Mouse (Mus musculus) forebrain, postnatal 0 days (tissue): ENCODE results near the gene Lcor. TPM values are rescaled to one million over a fixed set of nuclear protein-coding genes. Genes with fewer than 3 reads are reported as not detected.
A peak's percentile ranks its signal among the peaks of the same experiment; 100 is the strongest.

Source experiments
- ATAC-seq: fragments of 200-750 bp; cut with Nextera tagmentation; 2 replicates; pipeline ENCODE4 v1.8.0; 2017; ENCODE audit warnings: mild to moderate bottlenecking, moderate library complexity
- DNase-seq: peaks from one replicate; pipeline ENCODE4 v3.0.0-alpha.2; 2015
- H3K27ac ChIP-seq: fragments of 300-500 bp; sonication (generic); 2 replicates; pipeline ENCODE4 v1.5.1; 2014; ENCODE audit warnings: low read depth, mild to moderate bottlenecking, antibody characterized with exemption, low read length, moderate library complexity, mixed read lengths
- H3K27me3 ChIP-seq: fragments of 300-500 bp; sonication (generic); 2 replicates; pipeline ENCODE4 v1.6.1; 2014; ENCODE audit warnings: mild to moderate bottlenecking, low read length, mixed read lengths; ENCODE audit not compliant: insufficient read depth
- H3K36me3 ChIP-seq: fragments of 300-500 bp; sonication (generic); 2 replicates; pipeline ENCODE4 v1.6.1; 2014; ENCODE audit warnings: mild to moderate bottlenecking, moderate library complexity; ENCODE audit not compliant: insufficient read depth
- H3K4me1 ChIP-seq: fragments of 300-500 bp; sonication (generic); 2 replicates; pipeline ENCODE4 v1.6.1; 2014; ENCODE audit warnings: antibody characterized with exemption; ENCODE audit not compliant: insufficient read depth
- H3K4me2 ChIP-seq: fragments of 300-500 bp; sonication (generic); 2 replicates; pipeline ENCODE4 v1.6.1; 2014; ENCODE audit warnings: low read depth, mild to moderate bottlenecking, moderate library complexity
- H3K4me3 ChIP-seq: fragments of 300-500 bp; sonication (generic); 2 replicates; pipeline ENCODE4 v1.5.1; 2014; ENCODE audit warnings: low read depth, low read length, mixed read lengths
- H3K9ac ChIP-seq: fragments of 300-500 bp; sonication (generic); 2 replicates; pipeline ENCODE4 v1.6.1; 2014; ENCODE audit warnings: mild to moderate bottlenecking
- H3K9me3 ChIP-seq: fragments of 300-500 bp; sonication (generic); 2 replicates; pipeline ENCODE4 v1.6.1; 2016; ENCODE audit warnings: low read length
- CTCF ChIP-seq: sonication (generic); IDR thresholded peaks from 2 replicates; pipeline ENCODE4 v1.5.1; 2016; ENCODE audit warnings: antibody characterized with exemption, control low read depth, low read depth
- WGBS: fragments of 180-500 bp; shearing (Covaris S2); extraction: QIAGEN DNeasy Blood & Tissue Kit; methylation state at CpG from one replicate; pipeline ENCODE4 v1.1.7; 2014; 5-methylcytosine and 5-hydroxymethylcytosine counted together
- microRNA-seq, 2 experiments: library from miRNA; unstranded; fragments of <30 nt; microRNA quantifications; one replicate each; pipeline ENCODE4; 2016
- polyA plus RNA-seq: library from polyadenylated mRNA; unstranded; fragments of >200 nt; fragmentation: Nextera tagmentation; extraction: Ambion mirVana; gene quantifications from 2 replicates; pipeline ENCODE4 v1.2.1, GENCODE M21; 2015
- total RNA-seq: library from RNA; depleted of rRNA; stranded (reverse); fragments of >200 nt; gene quantifications from 2 replicates; pipeline ENCODE4 v1.2.3, GENCODE M21; 2014; rRNA removed

Gene Lcor
- total and polyA plus RNA-seq, 2 experiments from 2014 or later, result 12.2 to 21.7 TPM

- H3K36me3 ChIP-seq, result peaks cover 12% of the 10 kb centered on the region; the same call in 1 of the 2 replicates
These were observed 124.0 kb downstream of the Lcor start for GRCm38 (mm10) chr19:41606208-41606987.

GRCm38 (mm10) chr19:41611683-41612082, 129.2 kb downstream of the Lcor start:
- WGBS, result 64% methylated on average over 6 of the region's 6 CpGs
- Histone ChIP-seq H3K4me1 (peaks cover 5% of the 10 kb centered on the region; the same call in 1 of the 2 replicates), H3K4me2 (no peak overlapping the region), H3K36me3 (peaks cover 4% of the 10 kb centered on the region; the same call in 1 of the 2 replicates), H3K27me3 (no peaks in the 10 kb centered on the region), H3K4me3 (no peak overlapping the region), H3K27ac (no peak overlapping the region), H3K9me3 (no peaks in the 10 kb centered on the region), H3K9ac (no peak overlapping the region)
- DNase-seq, result no peak
- no peak for TF ChIP-seq CTCF
- no peak for ATAC-seq

More at GRCm38 (mm10) chr19:41606208-41606987, 124.0 kb downstream of the Lcor start:
- TF ChIP-seq CTCF, result no peak
- Histone ChIP-seq H3K4me3 (no peak overlapping the region), H3K4me2 (no peak overlapping the region), H3K27ac (no peak overlapping the region), H3K9ac (no peak overlapping the region), H3K27me3 (no peaks in the 10 kb centered on the region), H3K9me3 (no peaks in the 10 kb centered on the region), H3K4me1 (no peaks in the 10 kb centered on the region)
- 70% methylated on average over 10 of the region's 10 CpGs for WGBS
- ATAC-seq (no peak), DNase-seq (peak; percentile 35)

Small RNA genes within 50 kb of the gene (microRNA-seq; reads per million reads assigned to microRNA genes)
- 0 reads per million in 2 experiments for gene Mir8091

Other genes with a start within 250 kb of the Lcor start
- 137 and 159 TPM in 2 replicates for gene Tm9sf3, start 218.6 kb upstream of the Lcor start, total RNA-seq
- 50.7 and 66.3 TPM in 2 replicates for gene Tm9sf3, start 218.6 kb upstream of the Lcor start, polyA plus RNA-seq
- 1.4 and 2.2 TPM in 2 replicates for gene Pik3ap1, start 97.5 kb upstream of the Lcor start, total RNA-seq
- 2.1 and 2.8 TPM in 2 replicates for gene Pik3ap1, start 97.5 kb upstream of the Lcor start, polyA plus RNA-seq
- 6.8 and 7.6 TPM in 2 replicates for gene Gm340, start 99.7 kb downstream of the Lcor start, total RNA-seq
- 1.2 and 1.7 TPM in 2 replicates for gene Gm340, start 99.7 kb downstream of the Lcor start, polyA plus RNA-seq